Mouse (Mus musculus): Measurements from ENCODE around the gene Amer2.

Gene Amer2

GRCm38 (mm10) chr14:60381671-60382070 is 8.6 kb downstream of the Amer2 start:
- no peak for TF ChIP-seq GATA4 (IDR thresholded peaks at IDR 0.05; ENCODE audit: insufficient replicate concordance, low read length)

- TF ChIP-seq GATA4 (IDR thresholded peaks at IDR 0.05; ENCODE audit: insufficient replicate concordance, low read length) = no peak
Observed at GRCm38 (mm10) chr14:60383816-60384215, 10.8 kb downstream of the Amer2 start.

- no peak for TF ChIP-seq GATA4 (IDR thresholded peaks at IDR 0.05; ENCODE audit: insufficient replicate concordance, low read length)
Observed at GRCm38 (mm10) chr14:60384269-60384668, 11.2 kb downstream of the Amer2 start.

- no peak for TF ChIP-seq GATA4 (IDR thresholded peaks at IDR 0.05; ENCODE audit: insufficient replicate concordance, low read length)
Observed at GRCm38 (mm10) chr14:60385079-60385643, 12.1 kb downstream of the Amer2 start.

GRCm38 (mm10) chr14:60386591-60387501 is 13.8 kb downstream of the Amer2 start:
- TF ChIP-seq GATA4 (IDR thresholded peaks at IDR 0.05; ENCODE audit: insufficient replicate concordance, low read length) = no peak

- TF ChIP-seq GATA4 (IDR thresholded peaks at IDR 0.05; ENCODE audit: insufficient replicate concordance, low read length) = no peak
Observed at GRCm38 (mm10) chr14:60388332-60388731, 15.3 kb downstream of the Amer2 start.

GRCm38 (mm10) chr14:60392202-60392601 is 19.1 kb downstream of the Amer2 start:
- no peak for TF ChIP-seq GATA4 (IDR thresholded peaks at IDR 0.05; ENCODE audit: insufficient replicate concordance, low read length)

- no peak for TF ChIP-seq GATA4 (IDR thresholded peaks at IDR 0.05; ENCODE audit: insufficient replicate concordance, low read length)
Observed at GRCm38 (mm10) chr14:60397321-60397720, 24.3 kb downstream of the Amer2 start.

- TF ChIP-seq GATA4 (IDR thresholded peaks at IDR 0.05; ENCODE audit: insufficient replicate concordance, low read length) = no peak
Observed at GRCm38 (mm10) chr14:60398861-60399260, 25.8 kb downstream of the Amer2 start.

- TF ChIP-seq GATA4 (IDR thresholded peaks at IDR 0.05; ENCODE audit: insufficient replicate concordance, low read length) = no peak
Observed at GRCm38 (mm10) chr14:60403228-60403627, 30.2 kb downstream of the Amer2 start.

- TF ChIP-seq GATA4 (IDR thresholded peaks at IDR 0.05; ENCODE audit: insufficient replicate concordance, low read length) = no peak
Observed at GRCm38 (mm10) chr14:60405829-60406228, 32.8 kb downstream of the Amer2 start.

GRCm38 (mm10) chr14:60406543-60406942 is 33.5 kb downstream of the Amer2 start:
- TF ChIP-seq GATA4 (IDR thresholded peaks at IDR 0.05; ENCODE audit: insufficient replicate concordance, low read length) = no peak

- no peak for TF ChIP-seq GATA4 (IDR thresholded peaks at IDR 0.05; ENCODE audit: insufficient replicate concordance, low read length)
Observed at GRCm38 (mm10) chr14:60407319-60407718, 34.3 kb downstream of the Amer2 start.

GRCm38 (mm10) chr14:60409702-60410491 is 36.8 kb downstream of the Amer2 start:
- TF ChIP-seq GATA4 (IDR thresholded peaks at IDR 0.05; ENCODE audit: insufficient replicate concordance, low read length) = no peak

- no peak for TF ChIP-seq GATA4 (IDR thresholded peaks at IDR 0.05; ENCODE audit: insufficient replicate concordance, low read length)
Observed at GRCm38 (mm10) chr14:60411229-60411628, 38.2 kb downstream of the Amer2 start.

- no peak for TF ChIP-seq GATA4 (IDR thresholded peaks at IDR 0.05; ENCODE audit: insufficient replicate concordance, low read length)
Observed at GRCm38 (mm10) chr14:60414691-60415090, 41.6 kb downstream of the Amer2 start.

Measured in liver, adult (tissue).